Mouse (Mus musculus) lung, embryonic 14.5 days (tissue): Measurements from ENCODE around the gene Ankrd34a. TPM values are rescaled to one million over a fixed set of nuclear protein-coding genes. Genes with fewer than 3 reads are reported as not detected.

Experiments used
- ATAC-seq: fragments of 200-750 bp; cut with Nextera tagmentation; 2 replicates; pipeline ENCODE4 v1.8.0; 2017; ENCODE audit warnings: mild to moderate bottlenecking, moderate TSS enrichment, moderate library complexity; ENCODE audit not compliant: insufficient read depth
- DNase-seq: peaks from one replicate; pipeline ENCODE4 v3.0.0-alpha.2; 2015
- H3K27ac ChIP-seq: fragments of 300-500 bp; sonication (generic); 2 replicates; pipeline ENCODE4 v1.5.1; 2014; ENCODE audit warnings: low read depth, mild to moderate bottlenecking, moderate library complexity
- H3K27me3 ChIP-seq: fragments of 300-500 bp; sonication (generic); 2 replicates; pipeline ENCODE4 v1.6.1; 2014; ENCODE audit warnings: low read length, control low read depth; ENCODE audit not compliant: insufficient read depth
- H3K36me3 ChIP-seq: fragments of 300-500 bp; sonication (generic); 2 replicates; pipeline ENCODE4 v1.6.1; 2014; ENCODE audit warnings: control low read depth; ENCODE audit not compliant: insufficient read depth
- H3K4me1 ChIP-seq: fragments of 300-500 bp; sonication (generic); 2 replicates; pipeline ENCODE4 v1.6.1; 2014; ENCODE audit warnings: antibody characterized with exemption, control low read depth; ENCODE audit not compliant: insufficient read depth
- H3K4me2 ChIP-seq: fragments of 300-500 bp; sonication (generic); 2 replicates; pipeline ENCODE4 v1.6.1; 2014; ENCODE audit warnings: mild to moderate bottlenecking
- H3K4me3 ChIP-seq: fragments of 300-500 bp; sonication (generic); 2 replicates; pipeline ENCODE4 v1.5.1; 2014; ENCODE audit warnings: low read depth, low read length
- H3K9ac ChIP-seq: fragments of 300-500 bp; sonication (generic); 2 replicates; pipeline ENCODE4 v1.6.1; 2014
- H3K9me3 ChIP-seq: fragments of 300-500 bp; sonication (generic); 2 replicates; pipeline ENCODE4 v1.6.1; 2016; ENCODE audit warnings: low read depth, low read length, control low read depth
- CTCF ChIP-seq: IDR thresholded peaks from 2 replicates; pipeline ENCODE4 v1.5.1; 2016; ENCODE audit warnings: antibody characterized with exemption, low read depth
- WGBS: fragments of 180-500 bp; shearing (Covaris S2); extraction: QIAGEN DNeasy Blood & Tissue Kit; methylation state at CpG from one replicate; pipeline ENCODE4 v1.1.7; 2014; 5-methylcytosine and 5-hydroxymethylcytosine counted together
- polyA plus RNA-seq: library from polyadenylated mRNA; unstranded; fragments of >200 nt; fragmentation: Nextera tagmentation; extraction: Ambion mirVana; gene quantifications from 2 replicates; pipeline ENCODE4 v1.2.1, GENCODE M21; 2014

Gene Ankrd34a
- polyA plus RNA-seq, 1 experiment from 2014 or later: 2.5 TPM

DNA sequence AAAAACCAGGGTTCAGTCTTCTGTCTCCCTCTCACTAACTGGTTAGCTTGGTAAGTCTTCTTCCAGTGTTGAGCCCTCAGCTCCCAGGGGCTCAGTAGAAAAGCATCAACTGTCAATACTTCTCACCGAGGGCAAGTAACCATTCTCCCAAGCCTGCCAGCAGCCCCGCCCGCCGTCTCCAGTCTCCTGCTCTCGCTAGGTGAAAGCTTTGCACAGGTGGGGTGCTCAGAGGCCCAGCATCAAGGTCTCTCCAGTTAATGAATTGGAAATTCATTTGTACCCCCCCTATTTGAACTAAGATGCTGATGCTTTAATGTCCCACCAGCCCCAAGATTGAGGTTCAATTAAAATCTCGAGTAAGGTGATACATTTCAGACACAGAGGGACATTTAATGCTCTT is 15.3 kb upstream of the Ankrd34a start:
- Histone ChIP-seq H3K9me3 (no peaks in the 10 kb centered on the region), H3K27me3 (no peaks in the 10 kb centered on the region), H3K9ac (no peak overlapping the region), H3K4me1 (peaks cover 15% of the 10 kb centered on the region; the same call in 1 of the 2 replicates), H3K36me3 (0 out of 2 replicates have a peak, but pooled peaks cover 5% of the 10 kb centered on the region), H3K4me2 (no peak overlapping the region), H3K27ac (no peak overlapping the region), H3K4me3 (no peak overlapping the region)
- ATAC-seq (no peak), DNase-seq (no peak)
- 58% methylated on average over 6 of the region's 6 CpGs for WGBS
- no peak for TF ChIP-seq CTCF

GRCm38 (mm10) chr3:96581771-96582515 is 14.5 kb upstream of the Ankrd34a start:
- 75% methylated on average over 16 of the region's 16 CpGs for WGBS
- ATAC-seq: no peak
- H3K9ac ChIP-seq: no peak overlapping the region
- no peak for TF ChIP-seq CTCF
- H3K4me2 ChIP-seq: no peak overlapping the region
- H3K4me1 ChIP-seq: 0 out of 2 replicates have a peak, but pooled peaks cover 12% of the 10 kb centered on the region
- H3K9me3 ChIP-seq: no peaks in the 10 kb centered on the region
- 0 out of 2 replicates have a peak, but pooled peaks cover 5% of the 10 kb centered on the region for H3K36me3 ChIP-seq
- no peak overlapping the region for H3K27ac ChIP-seq
- no peaks in the 10 kb centered on the region for H3K27me3 ChIP-seq
- no peak for DNase-seq
- H3K4me3 ChIP-seq: no peak overlapping the region

GRCm38 (mm10) chr3:96583386-96583785 is 13.1 kb upstream of the Ankrd34a start:
- DNase-seq (no peak), ATAC-seq (no peak)
- no peaks in the 10 kb centered on the region for H3K27me3 ChIP-seq
- H3K9ac ChIP-seq: no peak overlapping the region
- 0 out of 2 replicates have a peak, but pooled peaks cover 3% of the 10 kb centered on the region for H3K36me3 ChIP-seq
- 0 out of 2 replicates have a peak, but pooled peaks cover 3% of the 10 kb centered on the region for H3K4me1 ChIP-seq
- H3K9me3 ChIP-seq: no peaks in the 10 kb centered on the region
- WGBS: 90% methylated on average over 5 of the region's 5 CpGs
- H3K4me3 ChIP-seq: no peak overlapping the region
- no peak; the same call in 1 of the 2 replicates for TF ChIP-seq CTCF
- no peak overlapping the region for H3K27ac ChIP-seq
- no peak overlapping the region for H3K4me2 ChIP-seq

- no peak overlapping the region for H3K27ac ChIP-seq
Observed at GRCm38 (mm10) chr3:96590657-96591056, 5.8 kb upstream of the Ankrd34a start.

DNA sequence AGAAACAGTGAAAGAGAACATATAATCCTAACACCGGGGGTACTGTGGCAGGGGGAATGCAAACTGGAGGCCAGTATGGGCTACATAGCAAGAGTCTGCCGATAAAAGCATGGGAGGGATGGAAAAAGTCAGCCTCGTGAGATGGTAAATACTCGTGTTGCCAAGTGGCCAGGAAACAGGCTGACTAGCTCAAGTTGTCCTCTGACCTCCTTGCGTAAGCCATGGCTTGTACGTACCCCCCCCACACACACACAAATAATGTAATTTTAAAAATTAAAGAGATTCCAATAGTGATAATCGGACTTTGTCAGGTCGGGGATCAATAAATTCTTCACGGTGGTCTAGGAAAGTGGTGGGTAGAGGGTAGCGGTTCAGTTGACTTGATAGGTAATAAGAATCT is 3.1 kb upstream of the Ankrd34a start:
- Histone ChIP-seq H3K36me3 (no peaks in the 10 kb centered on the region), H3K9me3 (no peaks in the 10 kb centered on the region), H3K4me2 (peak overlapping the region; percentile 80), H3K27me3 (peaks cover 28% of the 10 kb centered on the region), H3K4me1 (peaks cover 8% of the 10 kb centered on the region; the same call in 1 of the 2 replicates), H3K27ac (peak overlapping the region; percentile 84; the same call in 1 of the 2 replicates), H3K4me3 (peak overlapping the region; percentile 64), H3K9ac (peak overlapping the region; percentile 71)
- DNase-seq (peak; percentile 61), ATAC-seq (no peak)
- WGBS: under 1% methylated on average over 10 of the region's 10 CpGs
- no peak for TF ChIP-seq CTCF

More at GRCm38 (mm10) chr3:96590657-96591056, 5.8 kb upstream of the Ankrd34a start:
- ATAC-seq: no peak
- TF ChIP-seq CTCF: no peak
- Histone ChIP-seq H3K4me2 (no peak overlapping the region), H3K36me3 (no peaks in the 10 kb centered on the region), H3K27me3 (0 out of 2 replicates have a peak, but pooled peaks cover 3% of the 10 kb centered on the region), H3K4me3 (no peak overlapping the region), H3K9me3 (no peaks in the 10 kb centered on the region), H3K9ac (no peak overlapping the region), H3K4me1 (0 out of 2 replicates have a peak, but pooled peaks cover under 1% of the 10 kb centered on the region)
- WGBS: 80% methylated on average over 4 of the region's 4 CpGs
- DNase-seq: no peak

- peaks cover 8% of the 10 kb centered on the region; the same call in 1 of the 2 replicates for H3K4me1 ChIP-seq
- H3K9ac ChIP-seq: peak within 1 kb of the TSS; percentile 71
- H3K27ac ChIP-seq: peak within 1 kb of the TSS; percentile 84
- TF ChIP-seq CTCF: peak; percentile 45
- ATAC-seq (peak; percentile 87), DNase-seq (peak; percentile 96)
- H3K9me3 ChIP-seq: no peaks in the 10 kb centered on the region
- no peaks in the 10 kb centered on the region for H3K36me3 ChIP-seq
- WGBS: under 1% methylated on average over 36 of the region's 38 CpGs
- H3K4me3 ChIP-seq: peak within 1 kb of the TSS; percentile 64
- peaks cover 31% of the 10 kb centered on the region for H3K27me3 ChIP-seq
- H3K4me2 ChIP-seq: peak within 1 kb of the TSS; percentile 80
Observed at GRCm38 (mm10) chr3:96593790-96594560, 2.5 kb upstream of the Ankrd34a start, which contains the start of gene Polr3gl. Gene Polr3gl, minus strand, starts transcription at chr3:96594181.

GRCm38 (mm10) chr3:96594851-96595250 is 1.6 kb upstream of the Ankrd34a start:
- ATAC-seq (no peak), DNase-seq (no peak)
- H3K36me3 ChIP-seq: no peaks in the 10 kb centered on the region
- H3K27me3 ChIP-seq: peaks cover 34% of the 10 kb centered on the region
- H3K4me3 ChIP-seq: no peak overlapping the region
- TF ChIP-seq CTCF: no peak
- peaks cover 8% of the 10 kb centered on the region; the same call in 1 of the 2 replicates for H3K4me1 ChIP-seq
- H3K4me2 ChIP-seq: no peak overlapping the region
- no peaks in the 10 kb centered on the region for H3K9me3 ChIP-seq
- 71% methylated on average over 5 of the region's 5 CpGs for WGBS
- no peak overlapping the region for H3K27ac ChIP-seq
- H3K9ac ChIP-seq: no peak overlapping the region
